Mouse (Mus musculus): ENCODE measurements around the gene Vps9d1.

Gene Vps9d1

GRCm38 (mm10) chr8:123193771-123194170 is 60.4 kb downstream of the Vps9d1 start:
- H3K9me3 ChIP-seq (ENCODE audit: low read length) = no peaks in the 10 kb centered on the region
- H3K4me3 ChIP-seq (replicated peaks; ENCODE audit: low read length) = no peak overlapping the region
- H3K27me3 ChIP-seq (ENCODE audit: insufficient read depth, low read length) = peaks cover 3% of the 10 kb centered on the region; the same call in 1 of the 2 replicates
- peaks cover 61% of the 10 kb centered on the region for H3K4me1 ChIP-seq (replicated peaks; ENCODE audit: low read depth, low read length)
- TF ChIP-seq NANOG (IDR thresholded peaks at IDR 0.05; ENCODE audit: borderline replicate concordance, low read length) = no peak
- TF ChIP-seq POU5F1 (IDR thresholded peaks at IDR 0.05; ENCODE audit: borderline replicate concordance, low read length) = no peak
- no peak for TF ChIP-seq CTCF (conservative IDR thresholded peaks at IDR 0.05; ENCODE audit: low read length)
- no peaks in the 10 kb centered on the region for H3K36me3 ChIP-seq (ENCODE audit: insufficient read depth, low read length)
